Mouse (Mus musculus) heart, embryonic 10.5 days (tissue): Measurements from ENCODE around the gene 4632433K11Rik. TPM values are rescaled to one million over a fixed set of nuclear protein-coding genes. Genes with fewer than 3 reads are reported as not detected.
"Not testable (repeated sequence)": the region's sequence is repeated elsewhere in the genome, so short reads cannot be mapped to it uniquely, and the experiment has no call there.

Experiments used
- DNase-seq: peaks from one replicate; pipeline ENCODE4 v3.0.0-alpha.2; 2017; ENCODE audit warnings: low spot score
- H3K27ac ChIP-seq: fragments of 300-500 bp; sonication (generic); 2 replicates; pipeline ENCODE4 v1.5.1; 2016; ENCODE audit warnings: mild to moderate bottlenecking
- H3K27me3 ChIP-seq: fragments of 300-500 bp; sonication (generic); 2 replicates; pipeline ENCODE4 v1.6.1; 2016; ENCODE audit warnings: mild to moderate bottlenecking; ENCODE audit not compliant: poor library complexity, insufficient read depth, severe bottlenecking
- H3K36me3 ChIP-seq: fragments of 300-500 bp; sonication (generic); 2 replicates; pipeline ENCODE4 v1.6.1; 2016; ENCODE audit warnings: mild to moderate bottlenecking, moderate library complexity
- H3K4me1 ChIP-seq: fragments of 300-500 bp; sonication (generic); 2 replicates; pipeline ENCODE4 v1.6.1; 2016; ENCODE audit warnings: mild to moderate bottlenecking
- H3K4me3 ChIP-seq: fragments of 300-500 bp; sonication (generic); 2 replicates; pipeline ENCODE4 v1.5.1; 2016; ENCODE audit warnings: mild to moderate bottlenecking, moderate library complexity
- H3K9me3 ChIP-seq: fragments of 300-500 bp; sonication (generic); 2 replicates; pipeline ENCODE4 v1.6.1; 2016; ENCODE audit warnings: mild to moderate bottlenecking, moderate library complexity
- WGBS: fragments of 180-500 bp; shearing (Covaris S2); methylation state at CpG from one replicate; pipeline ENCODE4 v1.1.7; 2016; 5-methylcytosine and 5-hydroxymethylcytosine counted together
- polyA plus RNA-seq: library from polyadenylated mRNA; unstranded; fragments of >200 nt; fragmentation: Nextera tagmentation; extraction: Ambion mirVana; gene quantifications from 2 replicates; pipeline ENCODE4 v1.2.1, GENCODE M21; 2016

4632433K11Rik gene
- not detected in 2 replicates for polyA plus RNA-seq

DNA sequence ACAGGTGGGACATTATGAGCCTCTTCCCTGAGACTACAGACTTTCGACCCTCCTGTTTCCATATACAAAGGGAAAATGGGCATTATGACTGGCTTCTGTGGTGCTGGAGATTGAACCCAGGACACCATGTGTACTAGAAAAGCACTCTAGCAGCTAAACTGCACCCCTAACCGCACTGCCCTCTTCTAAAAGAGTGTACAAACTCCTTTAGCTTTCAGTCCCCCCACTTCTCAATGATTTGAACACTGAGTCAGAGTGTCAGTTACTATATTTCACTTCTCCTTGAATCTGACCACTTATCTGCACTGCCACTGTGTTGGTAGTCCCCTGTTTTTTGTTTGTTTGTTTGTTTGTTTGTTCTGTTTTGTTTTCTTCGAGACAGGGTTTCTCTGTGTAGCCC, at the start of gene 4632433K11Rik:
Gene 4632433K11Rik (plus strand): TSS at position 301 of the 400 bp plus-strand sequence.
- Histone ChIP-seq H3K9me3 (peaks cover 33% of the 10 kb centered on the region), H3K4me3 (no peak within 1 kb of the TSS), H3K27ac (no peak within 1 kb of the TSS), H3K4me1 (peaks cover 8% of the 10 kb centered on the region; the same call in 1 of the 2 replicates), H3K27me3 (no peaks in the 10 kb centered on the region), H3K36me3 (peaks cover 79% of the 10 kb centered on the region)
- no peak for DNase-seq
- WGBS: 88% methylated on average over 3 of the region's 3 CpGs

DNA sequence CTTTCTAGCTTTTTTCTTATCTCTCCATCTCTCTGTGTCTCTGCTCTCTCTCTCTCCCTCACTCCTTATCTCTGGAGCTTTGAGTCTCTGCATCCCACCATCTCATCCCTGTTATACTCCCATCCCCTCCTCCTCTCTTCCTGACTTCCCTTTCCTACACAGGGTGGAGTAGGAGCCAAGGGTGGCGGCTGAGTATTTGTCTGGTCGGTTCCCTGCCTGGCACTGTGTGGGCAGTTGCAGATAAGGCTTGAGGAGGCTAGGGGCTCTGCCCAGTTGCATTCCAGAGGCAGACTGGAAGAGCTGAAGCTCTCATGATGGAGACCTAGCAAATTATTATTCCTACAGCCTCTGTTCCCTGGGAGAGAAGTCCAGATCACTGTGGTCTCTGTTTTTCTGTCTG, 45.7 kb upstream of the 4632433K11Rik start:
- no peak overlapping the region for H3K27ac ChIP-seq
- peaks cover 20% of the 10 kb centered on the region for H3K27me3 ChIP-seq
- H3K9me3 ChIP-seq: peaks cover under 1% of the 10 kb centered on the region; the same call in 1 of the 2 replicates
- 0 out of 2 replicates have a peak, but pooled peaks cover 3% of the 10 kb centered on the region for H3K4me1 ChIP-seq
- H3K36me3 ChIP-seq: peaks cover 12% of the 10 kb centered on the region
- no peak overlapping the region for H3K4me3 ChIP-seq
- no peak for DNase-seq
- 37% methylated on average over 2 of the region's 2 CpGs for WGBS

DNA sequence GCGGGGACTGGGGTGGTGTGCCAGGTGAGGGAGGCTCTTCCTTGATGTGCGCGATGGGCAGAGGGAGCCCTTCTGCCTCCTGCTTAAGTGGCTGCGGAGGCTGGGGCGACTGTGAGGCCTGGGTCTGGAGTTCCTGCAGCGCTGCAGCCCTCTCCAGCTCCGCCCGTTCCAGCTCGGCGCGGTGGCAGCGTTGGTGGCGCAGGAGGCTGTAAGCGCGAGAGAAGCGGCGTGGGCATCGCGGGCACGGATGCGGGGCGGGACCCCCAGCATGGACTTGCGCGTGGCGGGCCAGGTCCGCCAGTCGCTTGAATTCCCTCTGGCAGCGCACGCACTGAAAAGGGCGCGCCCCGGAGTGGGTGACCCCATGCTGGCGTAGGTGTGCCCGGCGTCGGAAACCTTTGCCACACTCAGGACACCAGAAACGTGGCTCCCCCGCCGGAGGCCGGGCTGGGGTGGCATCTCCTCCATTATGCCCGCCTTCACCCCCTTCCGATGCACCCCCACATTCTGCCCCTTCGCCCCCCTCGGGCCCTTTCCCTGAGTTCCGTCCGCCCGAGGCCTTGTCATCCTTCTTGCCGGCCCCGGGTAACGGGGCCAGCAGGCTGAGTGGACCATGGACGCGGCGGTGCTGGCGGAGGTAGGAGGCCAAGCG, 40.4 kb upstream of the 4632433K11Rik start:
- peaks cover 43% of the 10 kb centered on the region for H3K27me3 ChIP-seq
- 0 out of 2 replicates have a peak overlapping the region, but pooled peaks have one; percentile 7 for H3K27ac ChIP-seq
- WGBS: 17% methylated on average over 55 of the region's 55 CpGs
- H3K4me1 ChIP-seq: peaks cover 34% of the 10 kb centered on the region
- peaks cover 9% of the 10 kb centered on the region for H3K9me3 ChIP-seq
- DNase-seq: no peak
- H3K4me3 ChIP-seq: peak overlapping the region; percentile 71
- peaks cover 25% of the 10 kb centered on the region for H3K36me3 ChIP-seq

DNA sequence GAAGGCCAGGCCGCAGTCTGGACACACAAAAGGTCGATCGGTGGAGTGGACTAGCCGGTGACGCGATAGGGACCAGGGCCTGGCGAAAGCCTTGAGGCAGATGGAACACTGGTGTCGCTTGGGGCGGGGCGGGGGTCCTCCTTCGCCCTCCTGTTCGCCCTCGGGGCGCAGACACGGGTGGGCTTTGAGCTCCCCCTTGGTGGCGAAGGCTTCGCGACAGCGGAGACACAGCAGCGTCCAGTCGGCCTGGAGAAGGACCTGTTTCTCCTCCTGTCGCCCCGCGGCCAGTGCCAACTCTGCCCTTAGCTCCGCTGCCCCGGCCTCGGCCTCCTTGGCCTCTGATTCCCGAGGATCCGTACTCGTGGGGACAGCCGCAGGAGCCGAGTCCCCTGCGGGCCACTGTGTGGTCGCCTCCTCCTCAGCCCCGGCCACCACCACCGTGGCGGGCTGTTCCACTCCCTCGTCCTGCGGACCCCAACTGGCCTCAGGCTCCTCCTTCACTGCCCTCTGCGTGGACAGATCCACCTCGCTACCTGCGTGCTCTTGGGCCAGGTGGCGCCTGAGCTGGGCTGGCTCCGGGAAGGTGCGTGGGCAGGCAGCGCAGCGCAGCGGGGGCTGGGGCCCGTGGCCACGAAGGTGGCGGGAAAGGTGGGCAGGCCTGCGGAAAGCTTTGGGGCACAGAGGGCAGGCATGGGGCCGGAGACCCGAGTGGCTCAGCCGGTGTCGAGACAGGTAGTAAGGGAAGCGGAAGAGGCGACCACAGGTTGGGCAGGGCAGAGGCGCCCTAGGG, 39.7 kb upstream of the 4632433K11Rik start:
- Histone ChIP-seq H3K27me3 (peaks cover 43% of the 10 kb centered on the region), H3K36me3 (peaks cover 25% of the 10 kb centered on the region), H3K4me1 (peaks cover 34% of the 10 kb centered on the region), H3K4me3 (peak overlapping the region; percentile 71), H3K27ac (0 out of 2 replicates have a peak overlapping the region, but pooled peaks have one; percentile 24), H3K9me3 (peaks cover 9% of the 10 kb centered on the region)
- DNase-seq: no peak
- WGBS: 35% methylated on average over 59 of the region's 59 CpGs

DNA sequence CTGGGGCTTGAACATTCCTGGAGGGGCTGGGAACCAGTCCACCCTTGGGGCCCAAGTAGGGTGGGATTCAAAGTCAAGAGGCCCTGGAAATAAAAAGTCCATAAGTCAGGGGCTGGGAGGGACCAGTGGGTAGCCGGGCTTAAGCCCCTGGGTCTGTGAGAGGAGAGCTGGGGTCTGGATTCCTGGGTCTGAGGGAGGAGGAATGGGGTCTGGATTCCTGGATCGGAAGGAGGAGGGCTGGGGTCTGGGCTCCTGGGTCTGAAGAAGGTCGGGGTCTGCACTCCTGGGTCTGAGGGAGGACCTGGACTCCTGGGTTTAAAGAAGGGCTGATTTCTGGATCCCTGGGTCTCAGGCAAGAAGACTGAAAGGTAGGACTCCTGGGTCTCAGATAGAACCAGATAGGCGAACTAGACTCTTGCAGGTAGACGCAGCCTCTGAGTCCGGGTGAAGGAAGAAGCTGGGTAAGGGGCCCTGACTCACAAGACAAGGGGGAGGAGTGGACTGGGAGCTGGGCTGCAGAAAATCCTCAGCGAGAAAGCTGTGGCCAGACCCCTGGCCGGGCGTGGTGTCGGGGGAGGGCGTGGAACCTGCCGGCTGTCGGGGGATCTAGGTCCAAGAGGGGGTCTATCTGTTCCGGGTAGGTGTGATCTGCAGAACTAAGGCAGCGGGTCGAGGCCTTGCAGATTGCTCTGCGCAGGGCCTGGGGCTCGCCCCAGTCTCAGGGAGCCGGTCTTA, 38.5 kb upstream of the 4632433K11Rik start:
- DNase-seq: no peak
- Histone ChIP-seq H3K4me3 (peak overlapping the region; percentile 71), H3K27ac (peak overlapping the region; percentile 85), H3K4me1 (peaks cover 34% of the 10 kb centered on the region), H3K27me3 (peaks cover 43% of the 10 kb centered on the region), H3K9me3 (peaks cover 9% of the 10 kb centered on the region), H3K36me3 (peaks cover 25% of the 10 kb centered on the region)
- 7% methylated on average over 19 of the region's 19 CpGs for WGBS

DNA sequence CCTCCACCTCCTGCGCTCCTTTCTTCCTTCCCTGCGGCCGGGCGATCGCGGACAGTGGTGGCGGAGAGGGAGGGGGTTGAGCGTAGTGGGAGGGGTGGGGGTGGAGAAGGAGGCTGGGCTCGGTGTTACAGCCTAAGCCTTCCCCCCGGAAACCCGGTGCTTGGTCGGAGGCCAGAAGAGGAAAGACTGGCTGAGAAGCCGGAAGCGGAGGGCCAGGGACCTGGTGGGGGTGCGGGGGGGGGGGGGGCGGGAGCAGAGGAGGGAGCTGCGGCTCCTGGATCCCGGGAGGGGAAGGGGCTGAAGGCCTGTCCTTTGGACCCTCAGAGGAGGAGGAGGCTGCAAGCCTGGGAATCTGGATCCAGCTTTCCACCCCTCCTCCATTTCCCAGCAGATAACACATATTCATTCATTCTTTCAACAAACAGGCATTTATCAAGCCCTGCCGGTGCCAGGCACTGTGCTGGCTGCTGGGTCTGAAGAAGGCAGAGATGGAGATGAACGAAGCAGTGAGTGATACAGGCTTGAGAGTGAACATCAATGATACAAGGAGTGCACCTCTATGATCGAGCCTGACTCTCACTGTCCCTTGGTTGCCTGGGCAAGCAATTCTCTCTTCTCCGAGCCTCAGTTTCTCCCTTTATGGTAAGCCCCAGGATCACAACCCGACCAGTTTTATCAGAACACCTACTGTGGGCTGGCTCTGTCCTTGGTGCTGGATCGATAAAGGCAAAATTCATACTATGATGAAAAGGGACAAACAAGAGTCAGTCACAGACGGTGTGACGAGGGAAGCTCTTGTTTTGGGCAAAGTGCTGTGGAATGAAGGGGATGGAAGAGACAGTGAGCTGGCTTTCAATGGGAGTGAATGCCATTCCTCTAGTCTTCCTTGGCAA, 37.7 kb upstream of the 4632433K11Rik start, which contains the start of gene Zfp579:
Gene Zfp579 (minus strand): TSS at position 156 of the 893 bp plus-strand sequence.
- peak within 1 kb of the TSS; percentile 85 for H3K27ac ChIP-seq
- 3% methylated on average over 17 of the region's 26 CpGs for WGBS
- DNase-seq: peak; percentile 90
- peak within 1 kb of the TSS; percentile 71 for H3K4me3 ChIP-seq
- H3K9me3 ChIP-seq: peaks cover 9% of the 10 kb centered on the region
- H3K36me3 ChIP-seq: peaks cover 25% of the 10 kb centered on the region
- peaks cover 40% of the 10 kb centered on the region for H3K27me3 ChIP-seq
- H3K4me1 ChIP-seq: peaks cover 34% of the 10 kb centered on the region

DNA sequence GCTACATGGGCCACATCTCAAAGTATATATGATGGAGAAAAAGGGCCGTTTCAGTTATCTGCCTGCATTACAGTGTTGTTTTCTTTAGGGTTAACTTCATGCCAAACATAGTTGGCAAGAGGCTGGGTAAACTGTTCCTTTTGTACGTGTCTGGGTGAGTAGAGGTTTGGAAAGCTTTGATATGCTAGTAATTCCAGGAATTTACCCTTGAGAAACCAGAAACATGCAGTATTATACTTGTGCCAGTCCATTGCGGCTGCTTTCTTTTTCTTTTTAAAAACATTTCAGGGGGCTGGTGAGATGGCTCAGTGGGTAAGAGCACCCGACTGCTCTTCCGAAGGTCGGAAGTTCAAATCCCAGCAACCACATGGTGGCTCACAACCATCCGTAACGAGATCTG, 37.0 kb upstream of the 4632433K11Rik start:
- H3K4me3 ChIP-seq: peak overlapping the region; percentile 71
- no peak for DNase-seq
- H3K27me3 ChIP-seq: peaks cover 35% of the 10 kb centered on the region
- WGBS: 53% methylated on average over 8 of the region's 8 CpGs
- H3K27ac ChIP-seq: peak overlapping the region; percentile 85; the same call in 1 of the 2 replicates
- peaks cover 34% of the 10 kb centered on the region for H3K4me1 ChIP-seq
- H3K9me3 ChIP-seq: peaks cover 9% of the 10 kb centered on the region
- peaks cover 25% of the 10 kb centered on the region for H3K36me3 ChIP-seq

DNA sequence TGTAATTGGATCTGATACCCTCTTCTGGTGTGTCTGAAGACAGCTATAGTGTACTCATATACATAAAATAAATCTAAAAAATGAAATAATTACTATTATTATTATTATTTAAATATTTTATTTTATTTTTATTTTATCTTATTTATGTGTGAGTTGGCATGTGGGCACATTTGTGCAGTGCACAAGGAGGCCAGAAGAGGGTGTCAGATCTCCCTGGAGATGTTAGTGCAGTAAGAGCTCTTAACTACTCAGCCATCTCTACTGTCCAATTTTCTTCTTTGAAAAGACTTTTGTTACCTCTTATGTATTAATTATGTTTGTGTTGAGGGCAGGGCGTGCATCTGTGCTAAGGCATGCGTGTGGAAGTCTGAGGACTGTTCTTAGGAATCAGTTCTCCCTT, 34.0 kb upstream of the 4632433K11Rik start:
- Histone ChIP-seq H3K27me3 (peaks cover 6% of the 10 kb centered on the region), H3K4me1 (peaks cover 15% of the 10 kb centered on the region), H3K27ac (no peak overlapping the region), H3K4me3 (no peak overlapping the region), H3K36me3 (no peaks in the 10 kb centered on the region), H3K9me3 (no peaks in the 10 kb centered on the region)
- DNase-seq: no peak
- WGBS: 54% methylated on average over 2 of the region's 2 CpGs

DNA sequence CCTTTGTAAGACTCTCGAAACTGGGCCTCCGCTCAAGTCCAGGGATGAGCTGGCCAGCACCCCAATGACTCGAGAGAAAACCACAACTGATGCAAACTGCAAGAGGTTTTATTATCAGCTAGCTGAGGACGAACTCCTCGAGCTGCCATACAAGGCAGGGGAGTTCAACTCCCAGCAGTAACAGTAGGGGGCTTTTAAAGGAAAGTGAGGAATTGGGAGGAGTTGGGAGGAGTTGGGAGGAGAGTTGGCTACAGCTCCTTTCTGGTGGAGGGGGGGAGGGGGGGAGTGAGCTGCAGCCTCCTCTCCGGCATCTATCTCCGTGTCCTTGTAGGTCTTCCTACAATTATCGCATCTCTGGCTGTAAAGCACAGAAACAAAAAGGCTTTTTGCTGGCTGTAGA, 31.0 kb upstream of the 4632433K11Rik start:
- WGBS: 74% methylated on average over 8 of the region's 8 CpGs
- H3K36me3 ChIP-seq: peaks cover 19% of the 10 kb centered on the region
- DNase-seq, H3K27ac ChIP-seq, H3K4me1 ChIP-seq, H3K9me3 ChIP-seq, H3K27me3 ChIP-seq, H3K4me3 ChIP-seq: not testable (repeated sequence)

DNA sequence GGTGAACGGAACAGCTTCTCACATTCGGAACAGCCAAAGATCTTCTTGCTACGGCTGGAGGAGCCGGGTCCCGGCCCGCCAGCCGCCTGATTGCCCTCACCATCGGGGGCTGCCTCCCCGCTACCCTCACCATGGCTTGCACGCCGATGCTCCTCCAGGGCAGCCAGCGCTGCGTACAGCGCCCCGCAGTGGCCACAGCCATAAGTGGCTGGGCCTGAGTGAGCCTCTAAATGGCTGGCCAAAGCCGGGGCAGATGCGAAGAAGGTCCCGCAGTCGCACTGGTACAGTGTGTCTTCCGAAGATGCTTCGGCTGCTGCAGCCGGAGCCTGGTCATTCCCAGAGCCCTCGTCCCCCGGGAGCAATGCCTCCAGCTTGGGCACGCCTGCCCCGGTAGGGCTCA, 25.7 kb upstream of the 4632433K11Rik start:
- no peaks in the 10 kb centered on the region for H3K27me3 ChIP-seq
- H3K4me1 ChIP-seq: no peaks in the 10 kb centered on the region
- H3K36me3 ChIP-seq: peaks cover 72% of the 10 kb centered on the region
- no peak overlapping the region for H3K27ac ChIP-seq
- H3K4me3 ChIP-seq: no peak overlapping the region
- WGBS: 93% methylated on average over 26 of the region's 26 CpGs
- H3K9me3 ChIP-seq: peaks cover 6% of the 10 kb centered on the region; the same call in 1 of the 2 replicates
- no peak for DNase-seq

DNA sequence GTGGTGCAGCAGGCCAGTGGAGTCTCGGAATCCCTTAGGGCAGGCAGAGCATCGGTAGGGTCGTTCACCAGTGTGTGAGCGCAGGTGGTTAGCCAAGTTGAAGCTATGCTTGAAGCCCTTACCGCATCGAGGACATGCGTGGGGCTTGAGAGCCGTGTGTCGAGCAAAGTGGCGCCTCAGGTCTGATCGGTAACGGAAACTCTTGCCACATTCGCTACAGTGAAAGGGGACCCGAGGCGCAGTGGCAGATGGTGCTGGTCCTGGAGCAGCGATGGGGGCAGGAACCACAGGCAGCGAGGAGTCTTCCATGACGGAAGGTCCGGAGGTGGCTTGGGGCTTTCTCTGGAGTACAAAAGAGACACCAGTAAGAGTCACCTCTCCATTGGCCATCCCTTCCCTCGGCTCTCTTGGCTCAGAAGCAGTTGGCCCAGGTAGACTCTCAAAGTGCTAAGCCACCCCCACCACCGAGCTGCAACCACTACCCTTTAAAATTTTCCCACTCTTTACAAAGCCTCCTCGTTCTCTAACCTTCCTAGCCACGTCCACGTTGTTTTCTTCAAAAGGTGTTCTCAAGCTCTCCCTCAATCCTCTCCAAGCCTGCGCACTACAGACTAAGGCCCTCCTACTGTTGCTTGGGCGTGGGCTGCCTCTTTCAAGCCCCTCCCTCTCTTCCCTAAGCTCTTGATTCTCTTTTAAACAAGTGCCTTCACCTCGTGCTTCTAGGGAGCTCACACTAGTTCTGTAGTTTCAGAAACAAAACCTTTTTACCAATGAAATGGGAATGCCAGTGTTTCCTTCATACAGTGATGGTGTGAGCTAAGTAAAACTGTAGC, 21.0 kb upstream of the 4632433K11Rik start:
- H3K27me3 ChIP-seq: no peaks in the 10 kb centered on the region
- 0 out of 2 replicates have a peak, but pooled peaks cover 4% of the 10 kb centered on the region for H3K4me1 ChIP-seq
- peaks cover 65% of the 10 kb centered on the region for H3K36me3 ChIP-seq
- H3K27ac ChIP-seq: peak overlapping the region; percentile 56; the same call in 1 of the 2 replicates
- H3K4me3 ChIP-seq: peak overlapping the region; percentile 84
- 88% methylated on average over 27 of the region's 27 CpGs for WGBS
- DNase-seq: no peak
- peaks cover 6% of the 10 kb centered on the region; the same call in 1 of the 2 replicates for H3K9me3 ChIP-seq
